Mouse (Mus musculus): Measurements from ENCODE around the gene Cyb561d1.

GRCm38 (mm10) chr3:108200329-108201323 lies at the start of gene Cyb561d1:
- TF ChIP-seq POLR2A (IDR thresholded peaks at IDR 0.05; ENCODE audit: low read depth, low read length) (peak; percentile 55), CTCF (conservative IDR thresholded peaks at IDR 0.05; ENCODE audit: insufficient read depth, insufficient read length, low read depth, low read length) (peak; percentile 53)
